Comparison of ENCODE assay signal across 32 mouse cellular contexts in the genomic region with DNA sequence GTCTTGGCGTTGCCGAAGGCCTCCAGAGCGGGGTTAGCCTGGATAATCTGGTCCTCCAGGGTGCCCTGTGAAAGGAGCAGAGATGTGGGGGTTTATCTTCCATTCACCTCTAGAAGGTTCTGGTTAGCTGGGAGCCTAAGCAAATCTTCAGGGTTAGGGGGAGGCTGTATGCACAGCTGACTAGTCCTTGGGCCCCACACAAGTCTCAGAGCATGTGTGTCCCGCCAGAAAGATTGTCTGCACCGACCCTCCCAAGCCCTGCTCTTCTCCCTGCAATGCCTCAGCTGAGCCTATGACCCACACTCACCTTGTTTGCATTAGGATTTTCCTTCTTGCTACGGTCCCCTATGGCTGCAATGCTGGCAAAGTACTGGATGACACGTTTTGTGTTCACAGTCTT. TPM values are rescaled to one million over a fixed set of nuclear protein-coding genes. Genes with fewer than 3 reads are reported as not detected.
DNase-seq lines count a peak whose midpoint lies in the region; ATAC-seq lines count a peak whose summit lies in the region.
"Had no signal": no experiment of that assay in that cellular context is flagged by ENCODE, and none has a peak within 500 bp of the region (broad histone marks: within the 10 kb centered on the region; RNA-seq: fewer than 3 reads in every experiment).

No protein-coding gene starts in this region.

- no peaks in the 10 kb centered on the region for H3K27me3 ChIP-seq in heart, embryonic 10.5 days (ENCODE audit: insufficient read depth, poor library complexity, severe bottlenecking)
- no peaks in the 10 kb centered on the region; the same call in 1 of the 2 replicates for H3K27me3 ChIP-seq in heart, embryonic 13.5 days (replicated peaks)
- H3K27me3 ChIP-seq in heart, embryonic 16.5 days (ENCODE audit: control insufficient read depth, insufficient read depth, low read length): no peaks in the 10 kb centered on the region
- H3K27me3 ChIP-seq: forebrain, embryonic 13.5 days had no signal

- peaks cover 47% of the 10 kb centered on the region for H3K4me1 ChIP-seq in heart, embryonic 10.5 days
- peaks cover 55% of the 10 kb centered on the region for H3K4me1 ChIP-seq in heart, embryonic 13.5 days
- peaks cover 17% of the 10 kb centered on the region for H3K4me1 ChIP-seq in heart, embryonic 16.5 days (ENCODE audit: control insufficient read depth, insufficient read depth, low read length)
- H3K4me1 ChIP-seq: forebrain, embryonic 13.5 days had no signal

- H3K27ac ChIP-seq in heart, embryonic 10.5 days: peak overlapping the region; percentile 82
- H3K27ac ChIP-seq in heart, embryonic 13.5 days (replicated peaks): peak overlapping the region; percentile 90
- peak overlapping the region; percentile 72 for H3K27ac ChIP-seq in heart, embryonic 16.5 days (ENCODE audit: low read length)
- H3K27ac ChIP-seq: forebrain, embryonic 10.5 days; forebrain, embryonic 13.5 days; hindbrain, embryonic 14.5 days; hindbrain, postnatal 0 days had no signal

- peak overlapping the region; percentile 89 for H3K9ac ChIP-seq in heart, embryonic 13.5 days
- H3K9ac ChIP-seq in heart, embryonic 16.5 days (ENCODE audit: low read length): peak overlapping the region; percentile 61
- H3K9ac ChIP-seq: forebrain, embryonic 13.5 days; hindbrain, embryonic 14.5 days had no signal

- H3K36me3 ChIP-seq in heart, embryonic 10.5 days: peaks cover 64% of the 10 kb centered on the region
- H3K36me3 ChIP-seq in heart, embryonic 13.5 days: peaks cover 68% of the 10 kb centered on the region
- H3K36me3 ChIP-seq in heart, embryonic 16.5 days (ENCODE audit: control insufficient read depth, insufficient read depth): peaks cover 7% of the 10 kb centered on the region
- H3K36me3 ChIP-seq: forebrain, embryonic 10.5 days; G1E had no signal

- H3K4me3 ChIP-seq in heart, embryonic 10.5 days: peak overlapping the region; percentile 64
- H3K4me3 ChIP-seq in heart, embryonic 13.5 days: peak overlapping the region; percentile 61
- H3K4me3 ChIP-seq in heart, embryonic 16.5 days (ENCODE audit: low read length): peak overlapping the region; percentile 59
- H3K4me3 ChIP-seq: forebrain, embryonic 10.5 days; forebrain, embryonic 13.5 days had no signal

- DNase-seq in heart, embryonic 10.5 days (ENCODE audit: low spot score): no peak
- DNase-seq in heart, postnatal 25 days (ENCODE audit: low spot score): no peak
- DNase-seq in heart, postnatal 36 days: no peak
- no peak for DNase-seq in heart, adult 18-20 months
- DNase-seq: adrenal gland, postnatal 10 days; adrenal gland, postnatal 36 days; B cell, adult 2 months; cerebellum, adult 18-20 months; cerebellum, adult 9-10 months; cerebellum, postnatal 14 days; gastrocnemius, postnatal 10 days; gastrocnemius, postnatal 36 days; kidney, adult 18-20 months; kidney, adult 9 months had no signal

- H3K4me2 ChIP-seq in heart, embryonic 13.5 days: peak overlapping the region; percentile 70
- H3K4me2 ChIP-seq in heart, embryonic 16.5 days (ENCODE audit: low read depth, low read length): peak overlapping the region; percentile 39
- H3K4me2 ChIP-seq: forebrain, embryonic 13.5 days; hindbrain, embryonic 14.5 days had no signal

- 68% methylated on average over 7 of the region's 7 CpGs for WGBS in heart, embryonic 10.5 days
- WGBS in heart, embryonic 13.5 days: 47% methylated on average over 7 of the region's 7 CpGs
- 48% methylated on average over 7 of the region's 7 CpGs for WGBS in heart, embryonic 16.5 days

- intact Hi-C loops in heart, postnatal 25 days (cut with DNase I): no loop called here
- intact Hi-C loops in heart, postnatal 36 days (cut with DNase I): no loop called here

- ATAC-seq in heart, embryonic 13.5 days (ENCODE audit: extremely low read depth, insufficient number of reproducible peaks, low FRiP score, low TSS enrichment): no peak
- ATAC-seq in heart, embryonic 16.5 days (replicated peaks; ENCODE audit: extremely low read depth, insufficient read depth, low FRiP score): no peak
- ATAC-seq: forebrain, embryonic 13.5 days; forebrain, embryonic 16.5 days; hindbrain, postnatal 0 days; inflammation-experienced regulatory T-cells, adult 6 months; intestine, embryonic 16.5 days; Patski had no signal

- no peaks in the 10 kb centered on the region for H3K9me3 ChIP-seq in heart, embryonic 10.5 days
- H3K9me3 ChIP-seq in heart, embryonic 13.5 days: no peaks in the 10 kb centered on the region
- H3K9me3 ChIP-seq in heart, embryonic 16.5 days (replicated peaks; ENCODE audit: control insufficient read depth, low read length): no peaks in the 10 kb centered on the region
- H3K9me3 ChIP-seq: forebrain, embryonic 10.5 days; forebrain, embryonic 13.5 days; G1E had no signal

RNA-seq across cellular contexts. Expression of gene Myh6, which starts 4.0 kb away (rescaled TPM):
- 2,034 and 3,157 TPM in 2 replicates for polyA plus RNA-seq in heart, embryonic 10.5 days (2016; fragmentation: Nextera tagmentation; extraction: Ambion mirVana)
- over 10,000 TPM; 23,221 to 24,394 TPM for total RNA-seq in heart, postnatal 25 days (2021)
- 1,796 and 1,858 TPM in 2 replicates for polyA plus RNA-seq in heart, embryonic 13.5 days (2015; fragmentation: Nextera tagmentation; extraction: Ambion mirVana)
- over 10,000 TPM; 23,066 to 24,862 TPM for total RNA-seq in heart, postnatal 36 days (2021)
- 2,302 and 2,585 TPM in 2 replicates for polyA plus RNA-seq in heart, embryonic 16.5 days (2015; fragmentation: Nextera tagmentation; extraction: Ambion mirVana)
- over 10,000 TPM; 21,244 to 21,975 TPM for total RNA-seq in heart, adult 18-20 months (2021)
- total RNA-seq: adrenal gland, postnatal 36 days; granulocyte monocyte progenitor cell, adult 5-6 weeks had no signal
- polyA plus RNA-seq: inflammation-experienced regulatory T-cells, adult 6 months had no signal

RNA-seq across cellular contexts. Expression of gene Gm17428, which starts 14.0 kb away (rescaled TPM):
- not detected in 2 replicates for polyA plus RNA-seq in heart, embryonic 10.5 days (2016; fragmentation: Nextera tagmentation; extraction: Ambion mirVana)
- total RNA-seq in heart, postnatal 25 days (2021): not detected
- not detected in 2 replicates for polyA plus RNA-seq in heart, embryonic 13.5 days (2015; fragmentation: Nextera tagmentation; extraction: Ambion mirVana)
- not detected for total RNA-seq in heart, postnatal 36 days (2021)
- polyA plus RNA-seq in heart, embryonic 16.5 days (2015; fragmentation: Nextera tagmentation; extraction: Ambion mirVana): not detected in 2 replicates
- not detected for total RNA-seq in heart, adult 18-20 months (2021)
- total RNA-seq: adrenal gland, adult 18-20 months; adrenal gland, postnatal 10 days; adrenal gland, postnatal 36 days; CH12.LX; G1E; gastrocnemius, adult 18-20 months; gastrocnemius, postnatal 10 days; gastrocnemius, postnatal 36 days; granulocyte monocyte progenitor cell, adult 5-6 weeks; hindbrain, postnatal 0 days had no signal
- polyA plus RNA-seq: embryonic facial prominence, embryonic 11.5 days; embryonic facial prominence, embryonic 14.5 days; forebrain, embryonic 10.5 days; forebrain, embryonic 13.5 days; forebrain, embryonic 16.5 days; G1E; hindbrain, embryonic 11.5 days; hindbrain, embryonic 14.5 days; hindbrain, postnatal 0 days; inflammation-experienced regulatory T-cells, adult 6 months; intestine, embryonic 16.5 days; Patski had no signal

RNA-seq across cellular contexts. Expression of gene Cmtm5, which starts 26.7 kb away (rescaled TPM):
- 0.97 and 1.5 TPM in 2 replicates for polyA plus RNA-seq in heart, embryonic 10.5 days (2016; fragmentation: Nextera tagmentation; extraction: Ambion mirVana)
- total RNA-seq in heart, postnatal 25 days (2021): under 1 TPM; 0.29 to 0.36 TPM
- 0.49 and 0.98 TPM in 2 replicates for polyA plus RNA-seq in heart, embryonic 13.5 days (2015; fragmentation: Nextera tagmentation; extraction: Ambion mirVana)
- total RNA-seq in heart, postnatal 36 days (2021): under 1 TPM in 1 of 2 experiments, not detected in 1; 0.46 TPM
- polyA plus RNA-seq in heart, embryonic 16.5 days (2015; fragmentation: Nextera tagmentation; extraction: Ambion mirVana): 0.86 and 1.3 TPM in 2 replicates
- total RNA-seq in heart, adult 18-20 months (2021): under 1 TPM in 1 of 2 experiments, not detected in 1; 0.44 TPM
- total RNA-seq: CH12.LX; G1E; granulocyte monocyte progenitor cell, adult 5-6 weeks had no signal
- polyA plus RNA-seq: G1E; inflammation-experienced regulatory T-cells, adult 6 months; Patski had no signal

RNA-seq across cellular contexts. Expression of gene Il25, which starts 30.2 kb away (rescaled TPM):
- polyA plus RNA-seq in heart, embryonic 10.5 days (2016; fragmentation: Nextera tagmentation; extraction: Ambion mirVana): not detected in 2 replicates
- total RNA-seq in heart, postnatal 25 days (2021): not detected
- polyA plus RNA-seq in heart, embryonic 13.5 days (2015; fragmentation: Nextera tagmentation; extraction: Ambion mirVana): not detected in 2 replicates
- not detected for total RNA-seq in heart, postnatal 36 days (2021)
- polyA plus RNA-seq in heart, embryonic 16.5 days (2015; fragmentation: Nextera tagmentation; extraction: Ambion mirVana): not detected in 2 replicates
- total RNA-seq in heart, adult 18-20 months (2021): not detected
- total RNA-seq: adrenal gland, adult 18-20 months; adrenal gland, postnatal 10 days; adrenal gland, postnatal 36 days; CH12.LX; G1E; gastrocnemius, adult 18-20 months; gastrocnemius, postnatal 10 days; gastrocnemius, postnatal 36 days; granulocyte monocyte progenitor cell, adult 5-6 weeks; hindbrain, postnatal 0 days had no signal
- polyA plus RNA-seq: embryonic facial prominence, embryonic 11.5 days; forebrain, embryonic 10.5 days; G1E; hindbrain, embryonic 11.5 days; inflammation-experienced regulatory T-cells, adult 6 months; intestine, embryonic 16.5 days; Patski had no signal

RNA-seq across cellular contexts. Expression of gene Myh7, which starts 31.7 kb away (rescaled TPM):
- 2,022 and 5,104 TPM in 2 replicates for polyA plus RNA-seq in heart, embryonic 10.5 days (2016; fragmentation: Nextera tagmentation; extraction: Ambion mirVana)
- 1,000 to 10,000 TPM; 2,164 to 2,361 TPM for total RNA-seq in heart, postnatal 25 days (2021)
- 3,662 and 3,747 TPM in 2 replicates for polyA plus RNA-seq in heart, embryonic 13.5 days (2015; fragmentation: Nextera tagmentation; extraction: Ambion mirVana)
- total RNA-seq in heart, postnatal 36 days (2021): 1,000 to 10,000 TPM; 2,242 to 2,437 TPM
- polyA plus RNA-seq in heart, embryonic 16.5 days (2015; fragmentation: Nextera tagmentation; extraction: Ambion mirVana): 6,075 and 6,619 TPM in 2 replicates
- total RNA-seq in heart, adult 18-20 months (2021): 1,000 to 10,000 TPM; 1,849 to 2,242 TPM
- total RNA-seq: granulocyte monocyte progenitor cell, adult 5-6 weeks had no signal
- polyA plus RNA-seq: inflammation-experienced regulatory T-cells, adult 6 months had no signal
